Mouse (Mus musculus) midbrain, postnatal 0 days (tissue): ENCODE results near the gene 1700021F05Rik. TPM values are rescaled to one million over a fixed set of nuclear protein-coding genes. Genes with fewer than 3 reads are reported as not detected.

Source experiments
- ATAC-seq: fragments of 200-750 bp; cut with Nextera tagmentation; 2 replicates; pipeline ENCODE4 v1.8.0; 2017; ENCODE audit warnings: moderate number of reproducible peaks, mild to moderate bottlenecking, moderate TSS enrichment, moderate library complexity; ENCODE audit not compliant: low FRiP score
- DNase-seq: peaks from one replicate; pipeline ENCODE4 v3.0.0-alpha.2; 2015; ENCODE audit warnings: low spot score
- H3K27ac ChIP-seq: fragments of 300-500 bp; sonication (generic); 2 replicates; pipeline ENCODE4 v1.5.1; 2014; ENCODE audit warnings: low read depth, mild to moderate bottlenecking, low read length, mixed read lengths
- H3K27me3 ChIP-seq: fragments of 300-500 bp; sonication (generic); 2 replicates; pipeline ENCODE4 v1.6.1; 2014; ENCODE audit warnings: low read length, control low read depth, mixed read lengths; ENCODE audit not compliant: insufficient read depth
- H3K36me3 ChIP-seq: fragments of 300-500 bp; sonication (generic); 2 replicates; pipeline ENCODE4 v1.6.1; 2014; ENCODE audit warnings: low read length, control low read depth, mixed read lengths; ENCODE audit not compliant: insufficient read depth
- H3K4me1 ChIP-seq: fragments of 300-500 bp; sonication (generic); 2 replicates; pipeline ENCODE4 v1.6.1; 2014; ENCODE audit warnings: mild to moderate bottlenecking, control low read depth, antibody characterized with exemption, low read length, mixed read lengths; ENCODE audit not compliant: insufficient read depth
- H3K4me2 ChIP-seq: fragments of 300-500 bp; sonication (generic); 2 replicates; pipeline ENCODE4 v1.6.1; 2014; ENCODE audit warnings: low read depth, mild to moderate bottlenecking, low read length, mixed read lengths; ENCODE audit not compliant: poor library complexity, severe bottlenecking
- H3K4me3 ChIP-seq: fragments of 300-500 bp; sonication (generic); 2 replicates; pipeline ENCODE4 v1.5.1; 2014; ENCODE audit warnings: low read depth, mild to moderate bottlenecking, low read length, moderate library complexity
- H3K9ac ChIP-seq: fragments of 300-500 bp; sonication (generic); replicated peaks from 2 replicates; pipeline ENCODE4 v1.6.1; 2014; ENCODE audit warnings: mild to moderate bottlenecking, low read length, moderate library complexity, mixed read lengths; ENCODE audit not compliant: poor library complexity, severe bottlenecking
- H3K9me3 ChIP-seq: fragments of 300-500 bp; sonication (generic); 2 replicates; pipeline ENCODE4 v1.6.1; 2016; ENCODE audit warnings: low read length, control low read depth
- CTCF ChIP-seq: IDR thresholded peaks from 2 replicates; pipeline ENCODE4 v1.5.1; 2016; ENCODE audit warnings: antibody characterized with exemption, mild to moderate bottlenecking
- WGBS: fragments of 180-500 bp; shearing (Covaris S2); extraction: QIAGEN DNeasy Blood & Tissue Kit; methylation state at CpG from one replicate; pipeline ENCODE4 v1.1.7; 2014; 5-methylcytosine and 5-hydroxymethylcytosine counted together
- polyA plus RNA-seq: library from polyadenylated mRNA; unstranded; fragments of >200 nt; fragmentation: Nextera tagmentation; extraction: Ambion mirVana; gene quantifications from 2 replicates; pipeline ENCODE4 v1.2.1, GENCODE M21; 2015
- total RNA-seq: library from RNA; depleted of rRNA; stranded (reverse); fragments of >200 nt; gene quantifications from 2 replicates; pipeline ENCODE4 v1.2.3, GENCODE M21; 2014; rRNA removed

Gene 1700021F05Rik
- total and polyA plus RNA-seq, 2 experiments from 2014 or later = 61.6 to 73.4 TPM

DNA sequence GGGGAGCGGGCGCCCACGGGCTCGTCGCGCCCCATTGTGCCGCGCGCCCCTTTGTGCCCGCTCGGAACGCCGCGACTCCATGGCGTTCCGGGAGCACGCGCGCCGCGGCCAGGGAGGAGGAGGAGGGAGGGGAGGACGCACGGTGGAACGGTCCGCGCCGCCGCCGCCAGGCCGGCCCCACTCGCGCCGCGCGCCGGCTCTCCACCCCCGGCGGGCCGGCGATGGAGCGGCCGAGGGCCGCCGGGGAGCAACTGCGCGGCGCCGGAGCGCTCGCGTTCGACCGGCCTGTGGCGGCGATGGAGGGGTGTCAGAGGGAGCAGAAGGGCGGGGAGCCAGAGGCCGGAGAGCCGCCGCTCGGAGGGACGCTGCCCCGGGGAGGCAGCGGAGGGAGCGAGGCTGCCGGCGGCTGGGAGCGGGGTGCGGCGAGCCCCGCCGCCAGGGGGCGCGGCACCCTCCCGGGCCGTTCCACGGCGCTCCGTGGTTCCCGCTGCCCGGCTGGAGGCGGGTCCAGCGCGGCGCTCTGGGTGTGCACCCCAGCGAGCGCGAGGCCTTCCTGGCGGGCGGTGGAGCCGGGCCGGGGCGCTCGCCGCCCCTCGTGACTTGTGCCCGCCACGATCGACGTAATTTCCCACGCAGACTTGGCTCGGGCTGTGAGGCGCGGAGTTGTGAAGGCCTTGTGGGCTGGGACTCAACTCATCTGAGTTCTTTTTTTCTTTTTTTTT lies 61.2 kb downstream of the 1700021F05Rik start:
- DNase-seq = peak; percentile 75
- peak; percentile 41; the same call in 1 of the 2 replicates for TF ChIP-seq CTCF
- peak overlapping the region; percentile 99 for H3K4me2 ChIP-seq

DNA sequence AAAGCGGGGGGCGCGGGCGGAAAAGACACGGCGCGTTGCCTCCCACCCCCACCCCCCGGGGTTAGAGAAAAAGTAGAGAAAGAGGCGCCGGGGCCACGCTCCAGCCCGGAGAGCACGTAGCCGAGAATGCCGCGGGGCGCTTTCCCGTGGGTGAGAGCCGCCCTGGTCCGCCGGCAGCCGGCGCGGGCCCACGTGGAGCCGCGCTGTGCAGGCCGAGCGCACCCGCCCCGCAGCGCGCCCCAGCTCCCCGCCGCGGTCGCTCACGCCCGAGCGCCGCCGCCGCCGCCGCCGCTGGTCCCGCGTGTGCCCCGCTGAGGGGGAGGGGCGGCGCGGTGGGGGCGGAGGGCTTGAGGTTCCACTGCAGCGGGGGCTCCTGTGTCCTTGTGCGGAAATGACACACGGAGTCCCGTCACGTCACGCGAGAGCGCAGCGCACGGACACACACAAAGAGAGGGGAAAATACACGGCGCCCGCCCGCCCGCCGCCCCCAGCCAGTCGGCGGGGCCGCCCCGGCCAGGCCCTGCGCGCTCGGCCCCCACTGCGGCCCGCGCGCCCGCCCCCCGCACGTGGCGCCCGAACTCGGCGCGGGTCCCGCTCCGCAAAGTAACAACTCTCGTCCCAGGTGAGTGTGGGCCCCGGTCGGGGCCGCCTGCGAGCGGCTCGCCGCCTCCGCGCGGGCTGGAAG lies 61.9 kb downstream of the 1700021F05Rik start, which contains the start of gene Bend3:
Bend3 (plus strand) TSS at position 81 of the 685 bp plus-strand sequence.
- Histone ChIP-seq H3K36me3 (no peaks in the 10 kb centered on the region), H3K4me1 (peaks cover 11% of the 10 kb centered on the region; the same call in 1 of the 2 replicates), H3K4me2 (peak within 1 kb of the TSS; percentile 99), H3K4me3 (peak within 1 kb of the TSS; percentile 91), H3K9me3 (no peaks in the 10 kb centered on the region), H3K27me3 (no peaks in the 10 kb centered on the region), H3K27ac (peak within 1 kb of the TSS; percentile 91), H3K9ac (peak within 1 kb of the TSS; percentile 94)
- no peak for TF ChIP-seq CTCF
- peak; percentile 73 for DNase-seq
- peak; percentile 84 for ATAC-seq
- WGBS = 0% methylated on average over 27 of the region's 101 CpGs

More for the DNA sequence above, 61.2 kb downstream of the 1700021F05Rik start:
- ATAC-seq = peak; percentile 85
- H3K36me3 ChIP-seq = no peaks in the 10 kb centered on the region
- WGBS = under 1% methylated on average over 29 of the region's 103 CpGs
- H3K9me3 ChIP-seq = no peaks in the 10 kb centered on the region
- H3K4me3 ChIP-seq = peak overlapping the region; percentile 91
- peak overlapping the region; percentile 91 for H3K27ac ChIP-seq
- H3K4me1 ChIP-seq = peaks cover 11% of the 10 kb centered on the region; the same call in 1 of the 2 replicates
- H3K9ac ChIP-seq = peak overlapping the region; percentile 94
- no peaks in the 10 kb centered on the region for H3K27me3 ChIP-seq

DNA sequence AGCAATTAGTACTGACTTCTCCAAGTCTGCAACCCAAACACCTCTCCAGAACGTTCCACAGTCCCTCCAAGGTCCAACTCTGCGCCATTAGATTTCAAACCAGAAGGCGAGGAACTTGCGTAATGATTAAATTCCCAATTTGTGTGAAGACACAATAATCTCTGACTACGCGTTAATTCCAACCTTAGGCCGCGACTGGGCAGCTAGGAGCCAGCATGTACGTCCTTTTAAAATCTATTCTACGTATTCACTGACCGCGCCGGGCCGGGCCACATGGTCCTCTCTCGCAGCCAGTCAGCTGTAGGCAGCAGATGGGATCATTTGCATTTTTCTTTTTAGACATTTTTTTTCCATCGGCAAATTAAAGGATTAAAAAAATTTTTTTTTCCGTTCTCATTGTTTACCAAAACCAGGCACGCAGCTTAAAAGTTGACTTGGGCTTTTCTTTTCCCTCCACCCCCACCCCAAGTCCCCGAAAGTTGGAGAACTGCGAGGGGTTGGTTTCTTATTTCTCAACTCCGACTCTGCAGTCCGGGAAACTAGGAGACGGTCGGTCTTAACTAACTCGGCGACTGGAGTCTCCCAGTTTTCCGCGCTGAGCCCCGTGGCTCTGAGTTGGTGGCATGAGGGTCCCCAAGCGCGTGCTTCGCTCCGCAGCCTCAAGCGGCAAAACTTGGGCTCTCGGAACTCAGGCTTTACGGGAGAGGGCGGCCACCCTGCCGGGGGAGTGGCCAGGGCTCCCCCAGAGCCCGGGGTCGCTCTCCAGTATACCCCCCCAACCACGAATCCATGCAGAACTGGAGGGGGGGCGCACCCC lies 62.7 kb downstream of the 1700021F05Rik start:
- peak overlapping the region; percentile 99 for H3K4me2 ChIP-seq
- DNase-seq (peak; percentile 53), ATAC-seq (peak; percentile 18)
- no peaks in the 10 kb centered on the region for H3K27me3 ChIP-seq
- H3K4me1 ChIP-seq = peaks cover 7% of the 10 kb centered on the region; the same call in 1 of the 2 replicates
- H3K27ac ChIP-seq = peak overlapping the region; percentile 91
- H3K36me3 ChIP-seq = no peaks in the 10 kb centered on the region
- H3K9ac ChIP-seq = peak overlapping the region; percentile 94
- no peak for TF ChIP-seq CTCF
- H3K4me3 ChIP-seq = peak overlapping the region; percentile 91
- no peaks in the 10 kb centered on the region for H3K9me3 ChIP-seq
- 1% methylated on average over 42 of the region's 42 CpGs for WGBS

DNA sequence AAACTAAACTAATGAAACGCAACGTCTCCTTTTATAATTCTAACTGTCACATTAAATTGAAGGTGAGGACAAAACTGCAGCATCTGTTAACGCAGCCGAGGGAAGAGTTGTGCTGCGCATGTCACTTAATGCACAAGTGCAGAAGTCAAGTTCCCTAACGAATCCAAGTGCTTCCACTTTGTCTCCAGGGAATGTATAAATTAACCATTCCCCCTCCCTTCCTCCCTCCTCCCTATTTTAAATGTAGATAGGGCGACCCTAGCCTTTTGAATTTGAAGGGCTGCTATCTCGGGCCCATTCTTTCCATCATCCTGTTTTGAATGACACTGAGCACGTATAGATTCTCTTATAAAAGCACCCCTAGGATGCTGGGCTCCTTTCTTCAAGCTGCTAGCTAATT lies 63.3 kb downstream of the 1700021F05Rik start:
- Histone ChIP-seq H3K27me3 (no peaks in the 10 kb centered on the region), H3K27ac (no peak overlapping the region), H3K4me2 (peak overlapping the region; percentile 99), H3K4me1 (peaks cover 7% of the 10 kb centered on the region; the same call in 1 of the 2 replicates), H3K9me3 (no peaks in the 10 kb centered on the region), H3K9ac (no peak overlapping the region; the same call in 1 of the 2 replicates), H3K36me3 (no peaks in the 10 kb centered on the region), H3K4me3 (peak overlapping the region; percentile 91)
- no peak for ATAC-seq
- TF ChIP-seq CTCF = no peak
- peak; percentile 6 for DNase-seq
- WGBS = 8% methylated on average over 9 of the region's 9 CpGs

DNA sequence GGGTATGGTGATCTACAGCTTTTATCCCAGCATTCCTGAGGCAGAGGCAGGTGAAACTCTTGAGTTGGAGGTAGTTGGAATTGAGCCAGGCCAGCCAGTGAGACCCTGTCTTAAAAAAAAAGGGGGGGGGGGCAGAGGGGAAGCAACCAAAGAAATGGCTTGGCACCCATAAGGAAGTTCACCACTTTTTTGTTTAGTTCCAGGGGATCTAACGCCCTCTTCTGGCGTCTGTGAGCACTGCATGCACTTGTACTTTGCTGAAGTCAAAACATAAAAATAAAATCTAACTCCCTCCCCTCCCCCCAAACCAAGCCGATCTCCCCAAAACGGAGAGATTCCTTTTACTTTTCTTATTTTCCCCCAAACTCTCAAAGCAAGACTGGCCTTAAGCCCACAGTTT lies 65.4 kb downstream of the 1700021F05Rik start:
- Histone ChIP-seq H3K27ac (no peak overlapping the region), H3K9ac (no peak overlapping the region), H3K4me1 (peaks cover 4% of the 10 kb centered on the region; the same call in 1 of the 2 replicates), H3K4me2 (no peak overlapping the region), H3K9me3 (no peaks in the 10 kb centered on the region), H3K4me3 (no peak overlapping the region), H3K36me3 (no peaks in the 10 kb centered on the region), H3K27me3 (no peaks in the 10 kb centered on the region)
- ATAC-seq (no peak), DNase-seq (peak; percentile 6)
- peak; percentile 62 for TF ChIP-seq CTCF
- 62% methylated on average over 4 of the region's 4 CpGs for WGBS

Other genes with a start within 250 kb of the 1700021F05Rik start
- gene Bend3, start 62.2 kb downstream of the 1700021F05Rik start, total RNA-seq = 10.1 and 10.8 TPM in 2 replicates
- gene Bend3, start 62.2 kb downstream of the 1700021F05Rik start, polyA plus RNA-seq = 2.0 and 3.0 TPM in 2 replicates
- gene Gm9803, start 16.9 kb downstream of the 1700021F05Rik start, total RNA-seq = 37.0 and 49.6 TPM in 2 replicates
- 20.8 and 21.9 TPM in 2 replicates for gene Gm9803, start 16.9 kb downstream of the 1700021F05Rik start, polyA plus RNA-seq
- 609 and 613 TPM in 2 replicates for gene Cd24a, start 37.3 kb upstream of the 1700021F05Rik start, total RNA-seq
- 326 TPM in 2 replicates for gene Cd24a, start 37.3 kb upstream of the 1700021F05Rik start, polyA plus RNA-seq